Mouse (Mus musculus) limb, embryonic 14.5 days (tissue): ENCODE data around the gene Bend4. TPM values are rescaled to one million over a fixed set of nuclear protein-coding genes. Genes with fewer than 3 reads are reported as not detected.

Experiments
- ATAC-seq: fragments of 200-750 bp; cut with Nextera tagmentation; 2 replicates; pipeline ENCODE4 v1.8.0; 2017; ENCODE audit warnings: low read depth, moderate number of reproducible peaks, moderate TSS enrichment; ENCODE audit not compliant: low FRiP score
- DNase-seq: peaks from one replicate; pipeline ENCODE4 v3.0.0-alpha.2; 2015; ENCODE audit warnings: low spot score
- H3K27ac ChIP-seq: fragments of 300-500 bp; sonication (generic); replicated peaks from 2 replicates; pipeline ENCODE4 v1.5.1; 2014; ENCODE audit warnings: low read depth, mild to moderate bottlenecking, low read length, moderate library complexity, mixed read lengths
- H3K27me3 ChIP-seq: fragments of 300-500 bp; sonication (generic); 2 replicates; pipeline ENCODE4 v1.6.1; 2014; ENCODE audit warnings: low read length, mixed read lengths; ENCODE audit not compliant: control insufficient read depth, insufficient read depth
- H3K36me3 ChIP-seq: fragments of 300-500 bp; sonication (generic); 2 replicates; pipeline ENCODE4 v1.6.1; 2014; ENCODE audit warnings: mild to moderate bottlenecking, low read length, moderate library complexity, mixed read lengths; ENCODE audit not compliant: control insufficient read depth, insufficient read depth
- H3K4me1 ChIP-seq: fragments of 300-500 bp; sonication (generic); 2 replicates; pipeline ENCODE4 v1.6.1; 2014; ENCODE audit warnings: antibody characterized with exemption, low read length, mixed read lengths; ENCODE audit not compliant: control insufficient read depth, insufficient read depth
- H3K4me2 ChIP-seq: fragments of 300-500 bp; sonication (generic); replicated peaks from 2 replicates; pipeline ENCODE4 v1.6.1; 2014; ENCODE audit warnings: low read depth, mild to moderate bottlenecking, low read length, moderate library complexity; ENCODE audit not compliant: severe bottlenecking
- H3K4me3 ChIP-seq: fragments of 300-500 bp; sonication (generic); replicated peaks from 2 replicates; pipeline ENCODE4 v1.5.1; 2014; ENCODE audit warnings: low read length
- H3K9ac ChIP-seq: fragments of 300-500 bp; sonication (generic); 2 replicates; pipeline ENCODE4 v1.6.1; 2014; ENCODE audit warnings: mild to moderate bottlenecking, low read depth, low read length, moderate library complexity; ENCODE audit not compliant: severe bottlenecking
- H3K9me3 ChIP-seq: fragments of 300-500 bp; sonication (generic); 2 replicates; pipeline ENCODE4 v1.6.1; 2016; ENCODE audit warnings: low read length; ENCODE audit not compliant: control insufficient read depth
- POLR2A ChIP-seq: fragments of 200-500 bp; IDR thresholded peaks from 2 replicates; pipeline ENCODE4 v1.8.0; 2012; ENCODE audit warnings: inconsistent platforms, mild to moderate bottlenecking, moderate library complexity, borderline replicate concordance; ENCODE audit not compliant: insufficient read depth, insufficient read length; ENCODE audit errors: extremely low read depth
- WGBS: fragments of 180-500 bp; shearing (Covaris S2); extraction: QIAGEN DNeasy Blood & Tissue Kit; methylation state at CpG from one replicate; pipeline ENCODE4 v1.1.7; 2014; 5-methylcytosine and 5-hydroxymethylcytosine counted together
- polyA plus RNA-seq, 2 experiments: library from polyadenylated mRNA; depleted of rRNA in 1 of 2; stranded (reverse) in 1 of 2; unstranded in 1 of 2; fragments of >200 nt; fragmentation: Nextera tagmentation in 1 of 2; extraction: Ambion mirVana in 1 of 2; gene quantifications; 2 replicates each; pipeline versions ENCODE4 v1.2.1 to v1.2.3; 2012 to 2014

Gene Bend4
- polyA plus RNA-seq, 2 experiments: 2.1 to 3.6 TPM

DNA sequence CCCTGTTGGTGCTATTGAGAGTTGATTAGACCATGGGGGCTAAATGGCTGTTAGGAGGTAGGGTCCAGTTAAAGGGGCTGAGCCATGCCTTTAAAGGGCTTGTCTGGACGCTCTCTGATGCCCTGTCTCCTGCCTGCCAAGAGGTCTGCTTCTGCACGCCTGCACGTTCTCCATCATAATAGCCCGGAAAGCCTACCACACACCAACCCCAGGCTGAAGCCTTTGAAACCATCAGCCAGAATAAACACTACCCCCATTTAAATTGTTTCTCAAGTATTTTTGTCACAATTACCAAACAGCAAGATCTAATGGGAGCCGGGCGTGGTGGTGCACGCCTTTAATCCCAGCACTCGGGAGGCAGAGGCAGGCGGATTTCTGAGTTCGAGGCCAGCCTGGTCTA is 65.8 kb downstream of the Bend4 start:
- TF ChIP-seq POLR2A: no peak
- WGBS: 94% methylated on average over 10 of the region's 10 CpGs
- Histone ChIP-seq H3K27ac (no peak overlapping the region), H3K4me3 (no peak overlapping the region), H3K9ac (no peak overlapping the region), H3K9me3 (no peaks in the 10 kb centered on the region), H3K27me3 (no peaks in the 10 kb centered on the region), H3K36me3 (peaks cover 2% of the 10 kb centered on the region; the same call in 1 of the 2 replicates), H3K4me2 (no peak overlapping the region), H3K4me1 (no peaks in the 10 kb centered on the region)
- no peak for DNase-seq
- no peak for ATAC-seq

DNA sequence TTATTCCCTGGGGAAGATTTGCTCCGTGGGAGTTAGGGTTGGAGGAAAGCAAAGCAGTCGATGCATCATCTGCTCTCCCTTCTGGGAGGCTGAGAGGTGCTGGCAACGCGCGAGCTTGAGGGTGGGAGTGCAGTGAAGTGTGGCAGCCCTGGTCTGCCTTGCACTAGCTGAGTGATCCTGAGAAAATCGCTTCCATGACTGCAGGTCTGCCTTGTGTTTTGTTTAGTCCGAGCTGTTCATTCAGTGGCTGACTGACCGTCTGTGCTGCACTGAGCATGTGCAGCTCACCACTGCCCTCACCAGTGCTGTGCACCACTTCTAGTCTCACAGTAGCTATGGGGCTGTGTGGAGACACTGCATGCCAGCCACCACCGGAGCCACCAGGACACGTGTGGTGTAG is 79.2 kb downstream of the Bend4 start:
- peaks cover 79% of the 10 kb centered on the region for H3K36me3 ChIP-seq
- H3K4me1 ChIP-seq: no peaks in the 10 kb centered on the region
- DNase-seq (no peak), ATAC-seq (no peak)
- no peak overlapping the region for H3K27ac ChIP-seq
- 85% methylated on average over 10 of the region's 10 CpGs for WGBS
- H3K4me2 ChIP-seq: no peak overlapping the region
- H3K4me3 ChIP-seq: no peak overlapping the region
- TF ChIP-seq POLR2A: no peak
- H3K9ac ChIP-seq: no peak overlapping the region
- no peaks in the 10 kb centered on the region for H3K27me3 ChIP-seq
- H3K9me3 ChIP-seq: no peaks in the 10 kb centered on the region

DNA sequence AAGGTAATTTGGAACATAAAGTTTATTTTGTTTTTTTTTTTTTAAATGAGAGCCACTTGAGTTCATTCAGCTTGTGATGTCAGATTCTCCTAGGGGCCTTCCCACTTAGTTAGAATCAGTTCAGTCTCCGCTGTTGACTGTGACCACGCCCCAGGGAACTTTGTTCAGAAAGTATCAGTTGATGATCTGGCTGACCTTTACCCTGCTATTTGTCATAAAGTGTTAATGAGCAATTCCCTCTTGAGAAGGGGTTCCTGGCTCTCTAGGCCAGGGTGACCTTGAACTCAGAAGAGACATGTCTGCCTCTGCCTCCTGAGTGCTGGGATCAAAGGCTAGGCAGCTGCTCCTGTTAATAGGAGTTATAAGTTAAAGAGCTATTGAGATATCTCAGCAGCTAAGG is 81.0 kb downstream of the Bend4 start:
- Histone ChIP-seq H3K9me3 (no peaks in the 10 kb centered on the region), H3K27me3 (no peaks in the 10 kb centered on the region), H3K4me2 (no peak overlapping the region), H3K36me3 (peaks cover 78% of the 10 kb centered on the region), H3K9ac (no peak overlapping the region), H3K4me3 (no peak overlapping the region), H3K4me1 (no peaks in the 10 kb centered on the region), H3K27ac (no peak overlapping the region)
- no peak for TF ChIP-seq POLR2A
- WGBS: 87% methylated on average over 2 of the region's 2 CpGs
- ATAC-seq (no peak), DNase-seq (no peak)

Other genes starting within 250 kb of the Bend4 start
- 55.4 and 84.5 TPM in 2 replicates for gene Tmem33, start 167.7 kb downstream of the Bend4 start, polyA plus RNA-seq (2012; rRNA removed)
- 72.6 and 77.5 TPM in 2 replicates for gene Tmem33, start 167.7 kb downstream of the Bend4 start, polyA plus RNA-seq (2014; fragmentation: Nextera tagmentation; extraction: Ambion mirVana)
- gene Slc30a9, start 121.4 kb downstream of the Bend4 start, polyA plus RNA-seq (2012; rRNA removed): 49.9 and 51.8 TPM in 2 replicates
- 108 and 109 TPM in 2 replicates for gene Slc30a9, start 121.4 kb downstream of the Bend4 start, polyA plus RNA-seq (2014; fragmentation: Nextera tagmentation; extraction: Ambion mirVana)
- 6.3 and 9.8 TPM in 2 replicates for gene Shisa3, start 179.6 kb upstream of the Bend4 start, polyA plus RNA-seq (2012; rRNA removed)
- 4.6 TPM in 2 replicates for gene Shisa3, start 179.6 kb upstream of the Bend4 start, polyA plus RNA-seq (2014; fragmentation: Nextera tagmentation; extraction: Ambion mirVana)